Mouse (Mus musculus): Measurements from ENCODE around the gene Jazf1. TPM values are rescaled to one million over a fixed set of nuclear protein-coding genes. Genes with fewer than 3 reads are reported as not detected.

Gene Jazf1
- total RNA-seq, 2 experiments from 2014 or later = 0.90 to 1.7 TPM

- no peak for DNase-seq
Measured at GRCm38 (mm10) chr6:52955304-52955703, 113.1 kb downstream of the Jazf1 start.

GRCm38 (mm10) chr6:52954861-52955260, 113.6 kb downstream of the Jazf1 start:
- no peak for DNase-seq

GRCm38 (mm10) chr6:52954441-52954840, 114.0 kb downstream of the Jazf1 start:
- DNase-seq = peak; percentile 43

GRCm38 (mm10) chr6:52952526-52952900, 115.9 kb downstream of the Jazf1 start:
- DNase-seq = no peak

GRCm38 (mm10) chr6:52951871-52952525, 116.4 kb downstream of the Jazf1 start:
- DNase-seq = no peak

- no peak for DNase-seq
Measured at GRCm38 (mm10) chr6:52950371-52950770, 118.1 kb downstream of the Jazf1 start.

GRCm38 (mm10) chr6:52942534-52942933, 125.9 kb downstream of the Jazf1 start:
- DNase-seq = no peak

- no peak for DNase-seq
Measured at GRCm38 (mm10) chr6:52942101-52942500, 126.3 kb downstream of the Jazf1 start.

- no peak for DNase-seq
Measured at GRCm38 (mm10) chr6:52937916-52938315, 130.5 kb downstream of the Jazf1 start.

- no peak for DNase-seq
Measured at GRCm38 (mm10) chr6:52936995-52937394, 131.4 kb downstream of the Jazf1 start.

- no peak for DNase-seq
Measured at GRCm38 (mm10) chr6:52934021-52934420, 134.4 kb downstream of the Jazf1 start.

GRCm38 (mm10) chr6:52932603-52933178, 135.7 kb downstream of the Jazf1 start:
- no peak for DNase-seq

- DNase-seq = no peak
Measured at GRCm38 (mm10) chr6:52929358-52929757, 139.1 kb downstream of the Jazf1 start.

- DNase-seq = no peak
Measured at GRCm38 (mm10) chr6:52926947-52927346, 141.5 kb downstream of the Jazf1 start.

GRCm38 (mm10) chr6:52925458-52926042, 142.9 kb downstream of the Jazf1 start:
- no peak for DNase-seq

- no peak for DNase-seq
Measured at GRCm38 (mm10) chr6:52921248-52921647, 147.2 kb downstream of the Jazf1 start.

GRCm38 (mm10) chr6:52920719-52921118, 147.7 kb downstream of the Jazf1 start:
- DNase-seq = no peak

GRCm38 (mm10) chr6:52919442-52919841, 149.0 kb downstream of the Jazf1 start:
- DNase-seq = no peak

GRCm38 (mm10) chr6:52918980-52919379, 149.5 kb downstream of the Jazf1 start:
- DNase-seq = peak; percentile 47

GRCm38 (mm10) chr6:52917471-52917870, 151.0 kb downstream of the Jazf1 start:
- DNase-seq = no peak

GRCm38 (mm10) chr6:52916836-52917376, 151.5 kb downstream of the Jazf1 start:
- no peak for DNase-seq

- no peak for DNase-seq
Measured at GRCm38 (mm10) chr6:52914921-52915320, 153.5 kb downstream of the Jazf1 start.

- DNase-seq = no peak
Measured at GRCm38 (mm10) chr6:52912143-52912918, 156.1 kb downstream of the Jazf1 start.

Data from gastrocnemius, postnatal 25 days (tissue).